Mouse (Mus musculus): Measurements from ENCODE around the gene Lgi1. TPM values are rescaled to one million over a fixed set of nuclear protein-coding genes. Genes with fewer than 3 reads are reported as not detected.

Gene Lgi1
- polyA plus RNA-seq, 1 experiment from 2014 or later, result 1.4 TPM

- DNase-seq (ENCODE audit: low spot score), result no peak
- no peaks in the 10 kb centered on the region for H3K4me1 ChIP-seq
- no peak overlapping the region for H3K4me3 ChIP-seq
- H3K36me3 ChIP-seq (replicated peaks), result no peaks in the 10 kb centered on the region
- WGBS, result 84% methylated on average over 6 of the region's 6 CpGs
- H3K9me3 ChIP-seq, result peaks cover 4% of the 10 kb centered on the region; the same call in 1 of the 2 replicates
- no peaks in the 10 kb centered on the region for H3K27me3 ChIP-seq (replicated peaks; ENCODE audit: low read depth, poor library complexity, severe bottlenecking)
- H3K27ac ChIP-seq (replicated peaks), result no peak overlapping the region
Measured at GRCm38 (mm10) chr19:38316602-38317313, 52.4 kb downstream of the Lgi1 start.

- DNase-seq (ENCODE audit: low spot score), result no peak
- H3K4me3 ChIP-seq, result no peak overlapping the region
- H3K27ac ChIP-seq (replicated peaks), result no peak overlapping the region
- H3K9me3 ChIP-seq, result peaks cover 4% of the 10 kb centered on the region; the same call in 1 of the 2 replicates
- no peaks in the 10 kb centered on the region for H3K36me3 ChIP-seq (replicated peaks)
- no peaks in the 10 kb centered on the region for H3K4me1 ChIP-seq
- WGBS, result 94% methylated on average over 4 of the region's 4 CpGs
- H3K27me3 ChIP-seq (replicated peaks; ENCODE audit: low read depth, poor library complexity, severe bottlenecking), result no peaks in the 10 kb centered on the region
Measured at GRCm38 (mm10) chr19:38318308-38318707, 54.0 kb downstream of the Lgi1 start.

- Histone ChIP-seq H3K4me3 (no peak overlapping the region), H3K36me3 (replicated peaks) (no peaks in the 10 kb centered on the region), H3K4me1 (peaks cover 3% of the 10 kb centered on the region; the same call in 1 of the 2 replicates), H3K27me3 (replicated peaks; ENCODE audit: low read depth, poor library complexity, severe bottlenecking) (no peaks in the 10 kb centered on the region), H3K27ac (replicated peaks) (no peak overlapping the region), H3K9me3 (peaks cover 4% of the 10 kb centered on the region; the same call in 1 of the 2 replicates)
- 90% methylated on average over 4 of the region's 4 CpGs for WGBS
- DNase-seq (ENCODE audit: low spot score), result no peak
Measured at GRCm38 (mm10) chr19:38319168-38319567, 54.8 kb downstream of the Lgi1 start.

GRCm38 (mm10) chr19:38320651-38321188 lies 56.4 kb downstream of the Lgi1 start:
- Histone ChIP-seq H3K4me1 (peaks cover 7% of the 10 kb centered on the region; the same call in 1 of the 2 replicates), H3K27me3 (replicated peaks; ENCODE audit: low read depth, poor library complexity, severe bottlenecking) (no peaks in the 10 kb centered on the region), H3K27ac (replicated peaks) (no peak overlapping the region), H3K36me3 (replicated peaks) (no peaks in the 10 kb centered on the region), H3K4me3 (no peak overlapping the region), H3K9me3 (peaks cover 4% of the 10 kb centered on the region; the same call in 1 of the 2 replicates)
- WGBS, result 86% methylated on average over 5 of the region's 5 CpGs
- DNase-seq (ENCODE audit: low spot score), result no peak

GRCm38 (mm10) chr19:38323726-38324125 lies 59.4 kb downstream of the Lgi1 start:
- H3K4me3 ChIP-seq, result no peak overlapping the region
- H3K9me3 ChIP-seq, result no peaks in the 10 kb centered on the region
- no peak overlapping the region for H3K27ac ChIP-seq (replicated peaks)
- H3K27me3 ChIP-seq (replicated peaks; ENCODE audit: low read depth, poor library complexity, severe bottlenecking), result no peaks in the 10 kb centered on the region
- no peak for DNase-seq (ENCODE audit: low spot score)
- peaks cover 7% of the 10 kb centered on the region; the same call in 1 of the 2 replicates for H3K4me1 ChIP-seq
- H3K36me3 ChIP-seq (replicated peaks), result no peaks in the 10 kb centered on the region

GRCm38 (mm10) chr19:38324147-38325028 lies 60.1 kb downstream of the Lgi1 start:
- Histone ChIP-seq H3K27ac (replicated peaks) (no peak overlapping the region), H3K4me1 (peaks cover 7% of the 10 kb centered on the region; the same call in 1 of the 2 replicates), H3K36me3 (replicated peaks) (no peaks in the 10 kb centered on the region), H3K27me3 (replicated peaks; ENCODE audit: low read depth, poor library complexity, severe bottlenecking) (no peaks in the 10 kb centered on the region), H3K4me3 (no peak overlapping the region), H3K9me3 (no peaks in the 10 kb centered on the region)
- WGBS, result 42% methylated on average over 10 of the region's 10 CpGs
- peak; percentile 36 for DNase-seq (ENCODE audit: low spot score)

- no peak overlapping the region for H3K27ac ChIP-seq (replicated peaks)
- no peak for DNase-seq (ENCODE audit: low spot score)
- no peak overlapping the region for H3K4me3 ChIP-seq
- no peaks in the 10 kb centered on the region for H3K27me3 ChIP-seq (replicated peaks; ENCODE audit: low read depth, poor library complexity, severe bottlenecking)
- H3K9me3 ChIP-seq, result no peaks in the 10 kb centered on the region
- peaks cover 7% of the 10 kb centered on the region; the same call in 1 of the 2 replicates for H3K4me1 ChIP-seq
- H3K36me3 ChIP-seq (replicated peaks), result no peaks in the 10 kb centered on the region
- WGBS, result 60% methylated on average over 4 of the region's 4 CpGs
Measured at GRCm38 (mm10) chr19:38325029-38325398, 60.7 kb downstream of the Lgi1 start.

- 90% methylated on average over 7 of the region's 7 CpGs for WGBS
- Histone ChIP-seq H3K9me3 (no peaks in the 10 kb centered on the region), H3K36me3 (replicated peaks) (no peaks in the 10 kb centered on the region), H3K4me3 (no peak overlapping the region), H3K4me1 (peaks cover 7% of the 10 kb centered on the region; the same call in 1 of the 2 replicates), H3K27ac (replicated peaks) (no peak overlapping the region), H3K27me3 (replicated peaks; ENCODE audit: low read depth, poor library complexity, severe bottlenecking) (no peaks in the 10 kb centered on the region)
- DNase-seq (ENCODE audit: low spot score), result no peak
Measured at GRCm38 (mm10) chr19:38325854-38326253, 61.5 kb downstream of the Lgi1 start.

- Histone ChIP-seq H3K27ac (replicated peaks) (no peak overlapping the region), H3K9me3 (no peaks in the 10 kb centered on the region), H3K27me3 (replicated peaks; ENCODE audit: low read depth, poor library complexity, severe bottlenecking) (no peaks in the 10 kb centered on the region), H3K36me3 (replicated peaks) (no peaks in the 10 kb centered on the region), H3K4me3 (no peak overlapping the region), H3K4me1 (peaks cover 7% of the 10 kb centered on the region; the same call in 1 of the 2 replicates)
- WGBS, result 45% methylated on average over 4 of the region's 4 CpGs
- peak; percentile 12 for DNase-seq (ENCODE audit: low spot score)
Measured at GRCm38 (mm10) chr19:38327002-38327401, 62.7 kb downstream of the Lgi1 start.

GRCm38 (mm10) chr19:38328010-38328409 lies 63.7 kb downstream of the Lgi1 start:
- DNase-seq (ENCODE audit: low spot score), result no peak
- Histone ChIP-seq H3K27ac (replicated peaks) (no peak overlapping the region), H3K27me3 (replicated peaks; ENCODE audit: low read depth, poor library complexity, severe bottlenecking) (no peaks in the 10 kb centered on the region), H3K36me3 (replicated peaks) (no peaks in the 10 kb centered on the region), H3K9me3 (no peaks in the 10 kb centered on the region), H3K4me3 (no peak overlapping the region), H3K4me1 (peaks cover 7% of the 10 kb centered on the region; the same call in 1 of the 2 replicates)
- 91% methylated on average over 7 of the region's 7 CpGs for WGBS

- no peak overlapping the region for H3K27ac ChIP-seq (replicated peaks)
- 0 out of 2 replicates have a peak, but pooled peaks cover 4% of the 10 kb centered on the region for H3K4me1 ChIP-seq
- H3K27me3 ChIP-seq (replicated peaks; ENCODE audit: low read depth, poor library complexity, severe bottlenecking), result no peaks in the 10 kb centered on the region
- no peaks in the 10 kb centered on the region for H3K9me3 ChIP-seq
- no peak overlapping the region for H3K4me3 ChIP-seq
- 87% methylated on average over 5 of the region's 5 CpGs for WGBS
- no peaks in the 10 kb centered on the region for H3K36me3 ChIP-seq (replicated peaks)
- DNase-seq (ENCODE audit: low spot score), result no peak
Measured at GRCm38 (mm10) chr19:38329257-38329656, 64.9 kb downstream of the Lgi1 start.

GRCm38 (mm10) chr19:38331072-38331471 lies 66.7 kb downstream of the Lgi1 start:
- no peak for DNase-seq (ENCODE audit: low spot score)
- H3K36me3 ChIP-seq (replicated peaks), result no peaks in the 10 kb centered on the region
- H3K4me1 ChIP-seq, result no peaks in the 10 kb centered on the region
- WGBS, result 91% methylated on average over 1 of the region's 1 CpGs
- H3K9me3 ChIP-seq, result no peaks in the 10 kb centered on the region
- no peak overlapping the region for H3K4me3 ChIP-seq
- H3K27me3 ChIP-seq (replicated peaks; ENCODE audit: low read depth, poor library complexity, severe bottlenecking), result no peaks in the 10 kb centered on the region
- no peak overlapping the region for H3K27ac ChIP-seq (replicated peaks)

Data from embryonic facial prominence, embryonic 10.5 days (tissue).